In the genomic region with DNA sequence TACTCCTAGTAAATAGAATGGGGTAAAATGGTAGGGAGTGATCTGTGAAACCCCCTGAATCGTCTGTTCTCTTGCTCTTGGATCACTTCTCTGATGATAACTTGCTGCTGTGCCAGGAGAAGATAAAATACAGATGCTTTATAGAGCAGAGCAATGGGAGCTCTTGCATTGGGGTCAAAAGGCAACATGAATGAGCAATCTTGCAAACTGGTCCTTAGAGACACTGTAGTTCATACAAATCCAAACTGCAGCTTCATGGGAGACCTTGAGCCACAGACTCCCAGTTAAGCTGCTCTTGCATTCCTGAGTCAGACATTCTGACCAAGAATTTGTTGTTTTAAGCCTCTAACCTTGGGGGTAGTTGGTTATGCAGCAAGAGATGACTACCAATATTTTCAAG, we compare ENCODE assay signal across 21 mouse cellular contexts.
DNase-seq lines count a peak whose midpoint lies in the region; ATAC-seq and TF ChIP-seq lines count a peak whose summit lies in the region.
"Had no signal": no experiment of that assay in that cellular context is flagged by ENCODE, and none has a peak within 500 bp of the region (broad histone marks: within the 10 kb centered on the region; RNA-seq: fewer than 3 reads in every experiment).

No protein-coding gene starts in this region.

- H3K36me3 ChIP-seq in embryonic facial prominence, embryonic 14.5 days (ENCODE audit: control insufficient read depth, insufficient read depth, low read length), result no peaks in the 10 kb centered on the region
- no peaks in the 10 kb centered on the region for H3K36me3 ChIP-seq in embryonic facial prominence, embryonic 10.5 days (replicated peaks)
- no peaks in the 10 kb centered on the region for H3K36me3 ChIP-seq in stomach, embryonic 15.5 days
- H3K36me3 ChIP-seq in stomach, postnatal 0 days (ENCODE audit: control insufficient read depth, insufficient read depth, low read length), result no peaks in the 10 kb centered on the region
- H3K36me3 ChIP-seq: embryonic facial prominence, embryonic 13.5 days; forebrain, embryonic 10.5 days; forebrain, embryonic 12.5 days had no signal

- no peaks in the 10 kb centered on the region for H3K4me1 ChIP-seq in embryonic facial prominence, embryonic 14.5 days (ENCODE audit: control insufficient read depth, insufficient read depth, low read length)
- no peaks in the 10 kb centered on the region for H3K4me1 ChIP-seq in embryonic facial prominence, embryonic 10.5 days
- no peaks in the 10 kb centered on the region for H3K4me1 ChIP-seq in stomach, embryonic 15.5 days
- H3K4me1 ChIP-seq in stomach, postnatal 0 days (replicated peaks; ENCODE audit: control insufficient read depth, insufficient read depth), result no peaks in the 10 kb centered on the region
- H3K4me1 ChIP-seq in embryonic fibroblast, embryonic 13.5 days (ENCODE audit: control insufficient read depth, insufficient read depth, low read length), result peaks cover 3% of the 10 kb centered on the region; the same call in 1 of the 2 replicates
- H3K4me1 ChIP-seq: embryonic facial prominence, embryonic 13.5 days; forebrain, embryonic 10.5 days; forebrain, embryonic 12.5 days had no signal

- no peaks in the 10 kb centered on the region for H3K9me3 ChIP-seq in embryonic facial prominence, embryonic 14.5 days (ENCODE audit: control insufficient read depth, low read length)
- H3K9me3 ChIP-seq in embryonic facial prominence, embryonic 10.5 days, result no peaks in the 10 kb centered on the region
- H3K9me3 ChIP-seq in stomach, embryonic 15.5 days, result no peaks in the 10 kb centered on the region
- no peaks in the 10 kb centered on the region for H3K9me3 ChIP-seq in stomach, postnatal 0 days (ENCODE audit: control insufficient read depth, low read length)
- H3K9me3 ChIP-seq: embryonic facial prominence, embryonic 13.5 days; forebrain, embryonic 10.5 days; forebrain, embryonic 12.5 days had no signal

- H3K4me3 ChIP-seq in embryonic facial prominence, embryonic 14.5 days (ENCODE audit: low read depth, low read length), result no peak overlapping the region
- no peak overlapping the region for H3K4me3 ChIP-seq in embryonic facial prominence, embryonic 10.5 days
- H3K4me3 ChIP-seq in stomach, embryonic 15.5 days (replicated peaks), result no peak overlapping the region
- H3K4me3 ChIP-seq in stomach, postnatal 0 days (ENCODE audit: low read depth, low read length), result no peak overlapping the region
- H3K4me3 ChIP-seq in embryonic fibroblast, embryonic 13.5 days (ENCODE audit: insufficient read depth, low read length), result no peak overlapping the region
- H3K4me3 ChIP-seq: embryonic facial prominence, embryonic 13.5 days; erythroblast, embryonic 14.5 days; forebrain, embryonic 10.5 days; forebrain, embryonic 12.5 days had no signal

- no peak for TF ChIP-seq POLR2A in embryonic fibroblast, embryonic 13.5 days (IDR thresholded peaks at IDR 0.05; ENCODE audit: low read depth, low read length)

- peak; percentile 58 for DNase-seq in embryonic facial prominence, embryonic 14.5 days (ENCODE audit: low spot score)
- DNase-seq in embryonic facial prominence, embryonic 10.5 days (ENCODE audit: low spot score), result no peak
- DNase-seq in stomach, postnatal 0 days (ENCODE audit: low spot score), result no peak
- no peak for DNase-seq in thymus, postnatal 10 days (ENCODE audit: low spot score in 2 of 2)
- no peak for DNase-seq in right cerebral cortex, adult 18-20 months
- DNase-seq: adrenal gland, adult 8-10 months; adrenal gland, postnatal 14 days; cerebellum, adult 11-12 months; cerebellum, adult 2 months; cerebellum, adult 9-10 months; cerebellum, postnatal 10 days; cerebellum, postnatal 25 days had no signal

- TF ChIP-seq CTCF in stomach, postnatal 0 days (IDR thresholded peaks at IDR 0.05; ENCODE audit: low read depth), result no peak
- no peak for TF ChIP-seq CTCF in embryonic fibroblast, embryonic 13.5 days (IDR thresholded peaks at IDR 0.05; ENCODE audit: borderline replicate concordance, insufficient read depth, low read length)

- H3K4me2 ChIP-seq in embryonic facial prominence, embryonic 14.5 days (ENCODE audit: low read depth, low read length), result no peak overlapping the region
- H3K4me2 ChIP-seq in stomach, embryonic 15.5 days, result no peak overlapping the region
- no peak overlapping the region for H3K4me2 ChIP-seq in stomach, postnatal 0 days (replicated peaks; ENCODE audit: low read depth)
- H3K4me2 ChIP-seq: embryonic facial prominence, embryonic 13.5 days; forebrain, embryonic 12.5 days had no signal

- no peaks in the 10 kb centered on the region for H3K27me3 ChIP-seq in embryonic facial prominence, embryonic 14.5 days (replicated peaks; ENCODE audit: control insufficient read depth, insufficient read depth, low read length)
- no peaks in the 10 kb centered on the region for H3K27me3 ChIP-seq in embryonic facial prominence, embryonic 10.5 days (replicated peaks; ENCODE audit: low read depth, poor library complexity, severe bottlenecking)
- no peaks in the 10 kb centered on the region for H3K27me3 ChIP-seq in stomach, embryonic 15.5 days (replicated peaks)
- no peaks in the 10 kb centered on the region for H3K27me3 ChIP-seq in stomach, postnatal 0 days (ENCODE audit: control insufficient read depth, insufficient read depth, low read length)
- H3K27me3 ChIP-seq: embryonic facial prominence, embryonic 13.5 days; forebrain, embryonic 12.5 days had no signal

- no peak for TF ChIP-seq EP300 in stomach, postnatal 0 days (optimal IDR thresholded peaks at IDR 0.05)

- no peak overlapping the region for H3K9ac ChIP-seq in embryonic facial prominence, embryonic 14.5 days (ENCODE audit: low read depth, low read length)
- no peak overlapping the region for H3K9ac ChIP-seq in stomach, embryonic 15.5 days
- H3K9ac ChIP-seq in stomach, postnatal 0 days (ENCODE audit: low read length), result no peak overlapping the region
- H3K9ac ChIP-seq: embryonic facial prominence, embryonic 13.5 days; forebrain, embryonic 12.5 days had no signal

- ATAC-seq in embryonic facial prominence, embryonic 14.5 days (ENCODE audit: low read depth), result no peak
- no peak; the same call in 1 of the 2 replicates for ATAC-seq in stomach, embryonic 15.5 days (ENCODE audit: insufficient read depth, low FRiP score, low read depth)
- no peak for ATAC-seq in stomach, postnatal 0 days (ENCODE audit: low FRiP score, low TSS enrichment)
- ATAC-seq: activated CD4-positive, CD25-positive, alpha-beta regulatory T cell, adult 4 months; forebrain, embryonic 14.5 days; forebrain, embryonic 16.5 days had no signal

- WGBS in embryonic facial prominence, embryonic 14.5 days, result 40% methylated on average over 1 of the region's 1 CpGs
- 73% methylated on average over 1 of the region's 1 CpGs for WGBS in embryonic facial prominence, embryonic 10.5 days
- WGBS in stomach, embryonic 15.5 days, result 29% methylated on average over 1 of the region's 1 CpGs
- 41% methylated on average over 1 of the region's 1 CpGs for WGBS in stomach, postnatal 0 days

- H3K27ac ChIP-seq in embryonic facial prominence, embryonic 14.5 days (replicated peaks; ENCODE audit: low read depth, low read length), result no peak overlapping the region
- H3K27ac ChIP-seq in embryonic facial prominence, embryonic 10.5 days (replicated peaks), result no peak overlapping the region
- H3K27ac ChIP-seq in stomach, embryonic 15.5 days, result peak overlapping the region; percentile 44; the same call in 1 of the 2 replicates
- H3K27ac ChIP-seq in stomach, postnatal 0 days (replicated peaks), result no peak overlapping the region
- H3K27ac ChIP-seq in embryonic fibroblast, embryonic 13.5 days (ENCODE audit: insufficient read depth, low read length), result peak overlapping the region; percentile 24; the same call in 1 of the 2 replicates
- H3K27ac ChIP-seq: embryonic facial prominence, embryonic 13.5 days; forebrain, embryonic 10.5 days; forebrain, embryonic 12.5 days had no signal

Comparison
In these comparisons a context has a peak if more than half of its experiments do, and no peak if none do; other contexts are left out.
1. H3K27ac ChIP-seq: peak in stomach, embryonic 15.5 days (single experiment) and embryonic fibroblast, embryonic 13.5 days (single experiment); none in embryonic facial prominence, embryonic 14.5 days (single experiment), embryonic facial prominence, embryonic 10.5 days (single experiment) and stomach, postnatal 0 days (single experiment).